Mouse (Mus musculus) layer of hippocampus, postnatal 14 days (tissue): ENCODE measurements at regions not wholly inside any gene's neighbourhood (a gene's known extent, or its start where the extent isn't known, plus 50 kb on each side); places are given as distances from the start of the nearest gene placed in this dataset.
"Not testable (repeated sequence)": the region's sequence is repeated elsewhere in the genome, so short reads cannot be mapped to it uniquely, and the experiment has no call there.

Experiments used
- DNase-seq, 2 experiments: peaks; one replicate each; pipeline ENCODE4 v3.0.0; 2021 to 2022; ENCODE audit warnings: low spot score in 2 of 2, mixed read lengths in 1 of 2

DNA sequence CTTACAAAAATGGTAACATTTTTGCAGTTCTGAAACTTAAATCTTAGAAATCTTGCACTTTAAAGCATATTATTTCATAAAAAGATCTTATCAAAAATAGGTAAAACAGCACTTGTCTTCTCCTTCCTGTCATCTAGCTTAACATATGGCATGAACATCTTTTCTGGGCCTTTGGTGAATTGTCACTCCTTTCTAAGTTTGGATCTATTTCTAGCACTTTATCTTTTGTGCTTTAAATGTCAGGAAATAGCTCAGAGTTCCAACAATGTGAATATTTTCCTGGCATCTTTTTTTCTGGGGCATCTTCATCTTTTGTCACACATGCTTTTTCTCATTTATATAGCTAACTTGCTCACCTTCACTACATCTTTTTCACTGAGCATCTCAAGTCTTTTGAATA, 527.4 kb upstream of the Gm5150 start:
- peak in 1 of 2 experiments; percentile 5 for DNase-seq

DNA sequence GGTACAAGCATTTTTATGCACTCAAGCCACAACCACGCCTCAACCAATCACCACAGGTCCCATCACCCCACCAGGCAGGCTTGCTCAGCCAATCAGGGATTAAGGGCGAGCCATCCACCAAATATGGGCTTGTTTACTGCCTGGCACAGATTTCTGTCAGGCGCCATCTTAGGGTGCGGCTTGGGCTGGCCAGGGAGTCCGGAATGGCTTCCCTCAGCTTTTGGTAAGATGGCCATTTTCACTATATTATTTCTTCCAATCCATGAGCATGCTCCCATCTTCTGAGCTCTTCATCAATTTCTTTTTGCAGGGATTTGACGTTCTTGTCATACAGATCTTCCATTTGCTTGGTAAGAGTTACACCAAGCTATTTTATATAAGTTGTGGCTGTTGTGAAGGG, 521.3 kb upstream of the Gm5150 start:
- not testable (repeated sequence) for DNase-seq

DNA sequence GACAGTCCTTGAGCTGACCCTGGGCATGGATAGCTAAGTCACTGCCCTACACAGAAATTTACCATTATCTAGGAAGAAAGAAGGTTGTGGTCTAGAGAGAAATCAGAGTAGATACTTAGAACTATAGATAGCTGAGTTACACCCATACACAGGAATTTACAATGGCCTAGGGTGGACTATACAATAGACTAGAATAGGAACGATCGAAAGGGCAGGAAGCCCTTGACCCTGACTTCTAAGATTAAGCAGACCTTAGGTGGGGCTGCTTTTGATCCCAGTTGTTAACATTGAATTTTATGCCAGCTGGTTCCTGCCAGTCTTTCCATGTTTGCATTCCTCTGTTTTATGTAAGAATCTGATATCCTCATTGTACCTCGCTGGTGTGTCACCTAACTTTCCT, 482.2 kb upstream of the Gm5150 start:
- not testable (repeated sequence) for DNase-seq

DNA sequence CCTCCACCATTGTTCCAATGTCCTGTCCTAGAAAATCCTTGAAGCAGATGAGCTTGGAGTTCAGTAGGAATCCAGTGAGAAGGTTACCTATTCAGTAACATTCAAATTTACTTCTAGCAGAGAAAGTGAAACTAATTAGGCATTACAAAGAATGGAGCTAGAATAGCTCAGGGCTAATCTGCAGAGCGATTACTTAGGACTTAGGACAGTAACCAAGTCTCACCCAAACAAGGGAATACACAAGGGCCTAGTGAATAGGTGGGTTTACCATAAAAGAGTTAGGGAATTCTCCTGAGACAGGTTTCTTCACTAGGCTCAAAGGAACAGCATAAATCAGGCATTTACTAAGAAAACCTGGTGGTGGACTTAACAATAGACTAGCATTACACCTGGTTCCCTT, 476.5 kb upstream of the Gm5150 start:
- DNase-seq, result no peak

DNA sequence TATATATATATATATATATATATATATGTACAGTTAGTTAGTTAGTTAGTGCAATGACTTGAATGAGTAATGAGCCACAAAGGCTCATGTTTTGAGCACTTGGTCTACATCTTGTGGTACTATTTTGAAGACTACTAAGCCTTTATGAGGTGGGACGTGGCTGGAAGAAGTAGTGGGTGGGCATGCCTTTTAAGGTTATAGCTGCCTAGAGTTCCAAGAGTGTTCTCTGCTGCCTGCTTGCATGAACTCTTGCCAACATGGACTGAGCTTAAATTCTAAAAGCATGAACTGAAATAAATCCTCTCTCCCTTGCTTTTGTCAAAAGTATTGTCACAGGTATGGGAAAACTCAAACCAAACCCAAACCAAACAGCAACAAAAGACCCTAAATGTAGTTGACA, 465.1 kb upstream of the Gm5150 start:
- no peak for DNase-seq

DNA sequence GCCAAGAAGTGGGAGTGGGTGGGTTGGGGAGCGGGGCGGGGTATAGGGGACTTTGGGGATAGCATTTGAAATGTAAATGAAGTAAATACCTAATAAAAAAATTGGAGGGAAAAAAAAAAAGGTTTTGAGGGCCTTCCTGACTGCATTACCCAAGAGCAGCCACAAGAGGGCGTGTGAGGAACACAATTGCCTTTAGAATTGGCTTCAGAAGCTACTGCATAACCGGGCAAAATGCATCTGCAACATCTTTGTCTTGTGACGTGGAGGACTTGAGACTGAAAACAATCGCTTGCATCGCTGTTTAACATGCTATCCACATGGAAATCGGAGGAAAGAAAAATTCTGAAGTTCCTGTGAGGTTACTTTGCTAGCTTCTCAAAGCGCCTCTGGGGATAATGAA, 460.2 kb upstream of the Gm5150 start:
- peak; percentile 55 to 59 for DNase-seq

DNA sequence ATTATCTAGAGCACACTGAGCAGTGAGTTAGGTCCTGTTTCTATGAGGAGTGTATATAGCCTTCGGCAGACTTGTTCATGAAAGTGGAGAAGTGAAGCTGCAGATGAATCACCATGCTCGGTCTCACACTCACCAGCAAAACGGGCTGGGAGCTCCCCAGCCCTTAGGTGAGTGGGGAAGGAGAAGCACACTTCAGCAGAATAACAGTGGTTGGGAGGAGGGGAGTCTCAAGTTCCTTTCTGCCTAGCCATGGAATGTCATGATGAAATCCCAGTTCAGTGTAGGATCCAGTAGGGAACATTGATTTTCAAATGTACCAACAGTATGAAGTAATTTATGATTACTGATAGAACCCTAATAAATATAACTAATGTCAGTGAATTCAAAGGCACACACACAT, 459.1 kb upstream of the Gm5150 start:
- no peak for DNase-seq

DNA sequence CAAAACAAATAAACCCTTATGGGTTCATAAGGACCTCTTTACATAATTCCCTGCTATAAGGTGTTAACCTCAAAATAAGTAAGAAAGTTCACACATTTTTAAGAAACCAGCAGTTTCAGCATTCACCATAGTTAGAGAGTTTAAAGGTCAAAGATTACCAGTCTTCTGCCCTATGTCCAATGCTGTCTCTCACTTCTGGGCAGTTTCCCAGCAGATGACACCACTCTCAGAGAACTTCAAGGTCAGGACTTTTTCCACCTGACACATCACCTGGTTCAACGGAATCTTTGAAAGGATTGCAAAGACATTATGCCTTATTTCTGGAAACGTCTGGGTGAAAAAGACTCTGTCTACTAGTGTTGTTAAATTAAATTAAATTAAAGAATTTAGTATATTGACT, 458.1 kb upstream of the Gm5150 start:
- DNase-seq, result no peak

DNA sequence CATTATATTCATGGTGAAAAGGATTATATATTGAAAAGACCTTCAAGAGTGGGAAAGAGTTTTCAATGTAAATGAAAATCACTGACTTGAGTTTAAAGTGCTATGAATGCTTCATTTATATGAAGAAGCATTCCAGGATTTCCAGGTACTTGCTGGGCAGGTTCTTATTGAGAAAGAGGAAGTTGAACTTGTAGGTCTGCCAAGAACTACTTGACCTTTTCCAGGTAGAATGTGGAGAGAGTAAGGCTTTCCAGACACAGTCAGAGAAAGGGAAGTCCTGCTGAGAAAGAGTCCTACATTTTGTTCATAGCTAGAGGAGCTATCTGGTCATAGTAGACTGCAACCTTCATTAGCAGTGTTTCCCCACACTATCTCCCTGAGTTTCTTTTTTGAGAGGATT, 426.8 kb upstream of the Gm5150 start:
- DNase-seq, result no peak

DNA sequence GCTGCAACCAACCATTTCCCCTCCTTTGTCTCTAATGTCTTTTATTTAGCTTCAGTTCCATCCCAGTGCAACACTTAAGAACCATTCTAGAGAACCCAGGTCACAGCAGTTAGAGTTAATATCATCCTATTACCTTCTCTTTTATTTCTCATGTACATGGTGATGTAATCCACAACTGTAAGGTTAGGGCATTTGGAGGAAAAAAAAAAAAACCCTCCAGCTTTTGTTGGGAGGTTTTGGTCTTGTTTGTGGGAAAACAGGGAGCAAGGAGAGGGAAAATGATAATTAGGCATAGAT, 425.5 kb upstream of the Gm5150 start:
- no peak for DNase-seq

DNA sequence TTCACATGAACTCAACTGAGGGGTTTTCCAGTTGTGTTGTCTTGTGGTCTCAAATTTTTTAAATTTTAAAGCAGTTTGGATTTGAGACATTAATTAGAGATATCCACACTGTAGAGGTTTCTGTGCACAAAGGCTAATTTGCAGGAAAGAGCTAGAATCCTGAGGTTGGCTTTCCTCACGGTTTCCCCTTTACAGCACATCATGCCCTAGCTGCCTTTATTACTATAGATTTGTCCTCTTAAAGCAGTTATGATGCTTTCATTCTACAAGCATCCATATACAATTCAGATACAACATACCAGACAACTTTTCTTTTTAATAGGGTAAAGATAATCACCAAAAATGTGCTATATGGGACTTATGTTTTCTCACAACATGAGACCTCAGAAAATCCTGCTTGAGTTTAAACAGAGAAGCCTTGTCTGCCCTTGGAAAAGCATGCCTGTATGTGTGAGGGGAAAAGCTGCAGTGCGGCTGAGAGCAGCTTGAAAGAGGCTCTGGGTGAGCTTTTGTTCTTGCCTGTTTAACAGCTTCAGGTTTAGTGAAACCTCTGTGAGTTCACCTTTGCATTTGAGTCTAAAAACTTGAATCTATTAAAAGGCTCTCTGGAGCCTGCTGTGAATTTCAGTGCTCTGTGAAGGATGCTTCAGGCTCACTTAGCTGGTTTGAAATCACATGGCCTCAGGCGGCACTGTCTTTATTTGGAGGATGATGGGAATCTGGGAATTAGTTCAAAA, 425.0 kb upstream of the Gm5150 start:
- no peak for DNase-seq
